Mouse (Mus musculus) C2C12 (cell line): Measurements from ENCODE around the gene Atg2a. TPM values are rescaled to one million over a fixed set of nuclear protein-coding genes. Genes with fewer than 3 reads are reported as not detected.

ENCODE experiments used
- H3K27me3 ChIP-seq: one replicate; pipeline ENCODE4 v1.6.1; 2011; ENCODE audit not compliant: control insufficient read depth, insufficient read depth, insufficient read length
- H3K36me3 ChIP-seq: one replicate; pipeline ENCODE4 v1.6.1; 2011; ENCODE audit not compliant: control insufficient read depth, insufficient read depth
- H3K4me3 ChIP-seq: one replicate; pipeline ENCODE4 v1.5.1; 2011; ENCODE audit warnings: mild to moderate bottlenecking, control low read depth; ENCODE audit not compliant: poor library complexity, insufficient read depth, severe bottlenecking
- H3K79me2 ChIP-seq: one replicate; pipeline ENCODE4 v1.6.1; 2011; ENCODE audit not compliant: control insufficient read depth, insufficient read depth
- H3K79me3 ChIP-seq: one replicate; pipeline ENCODE4 v1.6.1; 2011; ENCODE audit warnings: low read depth, control low read depth
- H3ac ChIP-seq: one replicate; pipeline ENCODE3; 2011; ENCODE audit warnings: low read depth; ENCODE audit not compliant: control insufficient read depth, insufficient read length
- CEBPB ChIP-seq: IDR thresholded peaks from one replicate; pipeline ENCODE4 v1.6.1; 2011; ENCODE audit warnings: low read depth, mild to moderate bottlenecking, control low read depth, moderate library complexity
- CTCF ChIP-seq: IDR thresholded peaks from one replicate; pipeline ENCODE4 v1.5.1; 2011; ENCODE audit not compliant: control insufficient read depth, insufficient read depth, insufficient read length
- FOSL1 ChIP-seq: IDR thresholded peaks from one replicate; pipeline ENCODE4 v1.8.0; 2011; ENCODE audit warnings: mild to moderate bottlenecking, low read length; ENCODE audit not compliant: poor library complexity, insufficient read depth, severe bottlenecking
- MAX ChIP-seq: IDR thresholded peaks from one replicate; pipeline ENCODE4 v1.6.1; 2011; ENCODE audit warnings: mild to moderate bottlenecking, control low read depth
- MYOD1 ChIP-seq: IDR thresholded peaks from one replicate; pipeline ENCODE4 v1.6.1; 2011; ENCODE audit warnings: low read depth; ENCODE audit not compliant: control insufficient read depth, insufficient read length
- MYOG ChIP-seq: IDR thresholded peaks from one replicate; pipeline ENCODE4 v1.6.1; 2011; ENCODE audit not compliant: control insufficient read depth, insufficient read length; ENCODE audit errors: extremely low read depth
- USF1 ChIP-seq: IDR thresholded peaks from one replicate; pipeline ENCODE4 v1.6.1; 2011; ENCODE audit warnings: low read depth, mild to moderate bottlenecking, control low read depth, moderate library complexity
- polyA plus RNA-seq: library from polyadenylated mRNA; unstranded; fragments of >200 nt; fragmentation: generic; extraction: Trizol; gene quantifications from one replicate; pipeline ENCODE4 v1.2.1, GENCODE M21; 2012; ENCODE audit warnings: missing spikeins

Atg2a gene
- polyA plus RNA-seq, 1 experiment = 10.3 TPM

- H3K27me3 ChIP-seq = no peaks in the 10 kb centered on the region
- no peaks in the 10 kb centered on the region for H3K79me3 ChIP-seq
- no peak overlapping the region for H3K4me3 ChIP-seq
- H3ac ChIP-seq = no peak overlapping the region
- TF ChIP-seq MYOG (no peak), CEBPB (no peak), FOSL1 (no peak)
- H3K36me3 ChIP-seq = no peaks in the 10 kb centered on the region
- H3K79me2 ChIP-seq = peaks cover 7% of the 10 kb centered on the region
These were observed 29.7 kb downstream of the Atg2a start for GRCm38 (mm10) chr19:6271206-6271605.

GRCm38 (mm10) chr19:6272053-6272452, 30.6 kb downstream of the Atg2a start:
- Histone ChIP-seq H3K79me2 (peaks cover 11% of the 10 kb centered on the region), H3K4me3 (no peak overlapping the region), H3K79me3 (peaks cover 2% of the 10 kb centered on the region), H3ac (no peak overlapping the region), H3K36me3 (no peaks in the 10 kb centered on the region), H3K27me3 (no peaks in the 10 kb centered on the region)
- TF ChIP-seq MYOD1 (no peak), CEBPB (no peak), CTCF (no peak), MYOG (no peak), FOSL1 (no peak), MAX (no peak), USF1 (no peak)

- H3K79me2 ChIP-seq = peaks cover 18% of the 10 kb centered on the region
These were observed 31.3 kb downstream of the Atg2a start for GRCm38 (mm10) chr19:6272738-6273137.

GRCm38 (mm10) chr19:6273592-6273991, 32.1 kb downstream of the Atg2a start:
- TF ChIP-seq CEBPB = no peak
- no peak for TF ChIP-seq MYOD1
- no peak for TF ChIP-seq MYOG
- no peak for TF ChIP-seq CTCF
- no peak for TF ChIP-seq USF1
- no peak for TF ChIP-seq MAX
- TF ChIP-seq FOSL1 = no peak
- no peaks in the 10 kb centered on the region for H3K36me3 ChIP-seq
- H3ac ChIP-seq = no peak overlapping the region
- no peak overlapping the region for H3K4me3 ChIP-seq
- peaks cover 11% of the 10 kb centered on the region for H3K79me3 ChIP-seq
- peaks cover 25% of the 10 kb centered on the region for H3K79me2 ChIP-seq
- H3K27me3 ChIP-seq = no peaks in the 10 kb centered on the region

More at GRCm38 (mm10) chr19:6272738-6273137, 31.3 kb downstream of the Atg2a start:
- H3K27me3 ChIP-seq = no peaks in the 10 kb centered on the region
- no peak overlapping the region for H3ac ChIP-seq
- no peaks in the 10 kb centered on the region for H3K36me3 ChIP-seq
- TF ChIP-seq MYOD1 (no peak), FOSL1 (no peak), MYOG (no peak), CEBPB (no peak), CTCF (no peak), USF1 (no peak), MAX (no peak)
- no peak overlapping the region for H3K4me3 ChIP-seq
- peaks cover 7% of the 10 kb centered on the region for H3K79me3 ChIP-seq

GRCm38 (mm10) chr19:6273998-6274608, 32.6 kb downstream of the Atg2a start:
- no peak overlapping the region for H3ac ChIP-seq
- H3K79me2 ChIP-seq = peaks cover 30% of the 10 kb centered on the region
- peaks cover 16% of the 10 kb centered on the region for H3K79me3 ChIP-seq
- H3K36me3 ChIP-seq = peaks cover 2% of the 10 kb centered on the region
- H3K27me3 ChIP-seq = no peaks in the 10 kb centered on the region
- TF ChIP-seq FOSL1 (no peak), USF1 (no peak), CEBPB (no peak), MAX (no peak), CTCF (no peak)
- H3K4me3 ChIP-seq = no peak overlapping the region
